Mouse (Mus musculus): ENCODE results near the gene Zmynd10. TPM values are rescaled to one million over a fixed set of nuclear protein-coding genes. Genes with fewer than 3 reads are reported as not detected.

Gene Zmynd10
- polyA plus RNA-seq, 1 experiment = 0.43 TPM

DNA sequence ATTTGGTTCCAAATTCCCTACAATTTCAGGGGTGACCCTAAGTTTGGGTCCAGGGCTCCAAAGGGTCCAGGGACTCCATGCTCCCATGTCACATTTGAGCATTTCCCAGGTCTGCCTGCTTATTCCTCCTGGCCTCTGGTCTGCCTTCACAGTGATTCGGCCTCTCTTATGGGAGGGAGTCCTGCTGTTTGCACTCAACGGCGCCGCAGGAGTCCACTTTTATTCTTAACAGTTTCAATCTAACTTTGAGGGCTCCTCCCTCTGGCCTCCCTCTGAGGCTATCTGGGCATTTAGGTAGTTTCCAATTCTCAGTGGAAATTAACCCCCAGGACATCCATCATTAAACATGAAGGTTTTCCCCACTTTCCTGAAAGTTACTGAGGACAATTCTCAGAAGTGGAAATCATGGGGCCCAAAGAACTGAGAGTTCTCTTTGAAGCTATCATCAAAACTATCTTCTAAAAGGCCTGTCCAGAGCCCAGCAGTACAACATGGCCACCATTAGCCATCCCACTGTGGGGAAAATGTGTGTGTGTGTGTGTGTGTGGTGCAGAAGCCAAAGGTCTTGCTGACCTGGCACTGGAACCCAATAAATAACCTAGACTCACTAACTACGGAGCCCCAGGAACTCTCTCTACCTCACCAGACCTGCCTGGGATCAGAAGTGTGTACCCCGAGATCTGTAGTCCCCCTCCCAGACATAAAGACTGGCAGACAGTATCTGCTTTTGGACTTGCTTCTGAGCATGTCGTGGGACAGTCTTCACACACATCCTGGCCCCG lies 47.4 kb downstream of the Zmynd10 start:
- Histone ChIP-seq H3K79me3 (ENCODE audit: low read depth) (peaks cover 8% of the 10 kb centered on the region), H3ac (ENCODE audit: control insufficient read depth, insufficient read length, low read depth) (no peak overlapping the region), H3K79me2 (ENCODE audit: control insufficient read depth, insufficient read depth) (peaks cover 16% of the 10 kb centered on the region), H3K4me3 (ENCODE audit: insufficient read depth, poor library complexity, severe bottlenecking) (no peak overlapping the region), H3K27me3 (ENCODE audit: control insufficient read depth, insufficient read depth, insufficient read length) (no peaks in the 10 kb centered on the region), H3K36me3 (ENCODE audit: control insufficient read depth, insufficient read depth) (peaks cover 30% of the 10 kb centered on the region)
- TF ChIP-seq MAX (IDR thresholded peaks at IDR 0.05) = no peak
- TF ChIP-seq CTCF (IDR thresholded peaks at IDR 0.05; ENCODE audit: control insufficient read depth, insufficient read depth, insufficient read length) = no peak
- no peak for TF ChIP-seq CEBPB (IDR thresholded peaks at IDR 0.05; ENCODE audit: low read depth)
- no peak for TF ChIP-seq MYOD1 (IDR thresholded peaks at IDR 0.05; ENCODE audit: control insufficient read depth, insufficient read length, low read depth)
- no peak for TF ChIP-seq USF1 (IDR thresholded peaks at IDR 0.05; ENCODE audit: low read depth)
- no peak for TF ChIP-seq MYOG (IDR thresholded peaks at IDR 0.05; ENCODE audit: control insufficient read depth, extremely low read depth, insufficient read length)
- no peak for TF ChIP-seq FOSL1 (IDR thresholded peaks at IDR 0.05; ENCODE audit: insufficient read depth, low read length, poor library complexity, severe bottlenecking)

DNA sequence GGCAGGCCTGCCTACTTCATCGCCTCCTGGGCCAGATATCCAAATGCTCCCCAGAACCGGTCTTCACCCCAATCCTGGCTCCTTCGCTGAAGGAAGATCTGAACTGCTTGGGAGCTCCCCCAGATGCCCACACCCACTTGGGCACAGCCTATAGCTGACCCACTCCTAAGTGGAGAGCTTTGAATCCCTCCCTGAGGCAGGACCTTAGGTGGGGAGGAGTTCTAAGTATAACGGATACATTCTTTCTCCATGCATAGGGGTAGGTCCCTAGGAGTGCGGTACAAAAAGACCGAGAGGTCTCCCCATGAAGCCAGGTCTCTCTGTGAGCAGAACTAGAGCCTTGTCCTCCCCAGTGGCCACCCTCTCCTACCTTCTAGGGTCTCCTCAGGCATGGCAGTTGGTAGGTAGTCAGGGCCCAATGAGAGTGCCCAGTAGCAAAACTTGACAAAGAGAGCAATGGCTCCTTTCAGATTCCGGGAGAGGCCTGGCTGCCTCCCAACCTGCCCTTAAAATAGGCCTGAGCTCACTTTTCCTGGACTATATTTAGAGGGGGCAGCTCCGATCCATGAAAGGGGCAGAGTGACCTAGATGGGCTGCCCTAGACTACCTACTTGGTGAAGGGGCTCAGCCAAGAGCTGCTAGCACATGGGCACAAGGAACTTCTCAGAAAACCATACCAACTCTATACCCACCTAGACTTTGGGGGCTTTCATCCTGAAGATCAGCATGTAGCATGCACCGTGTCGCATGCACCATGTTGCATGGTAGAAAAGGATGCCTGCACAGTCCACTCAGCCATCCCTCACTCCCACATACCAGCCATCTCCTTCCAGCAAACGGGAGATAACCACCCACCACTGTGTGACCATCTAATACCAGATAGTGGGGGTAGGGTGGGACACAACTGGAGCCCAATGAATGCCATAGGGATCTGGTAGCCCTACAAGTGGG lies 49.8 kb downstream of the Zmynd10 start:
- Histone ChIP-seq H3K36me3 (ENCODE audit: control insufficient read depth, insufficient read depth) (peaks cover 11% of the 10 kb centered on the region), H3K27me3 (ENCODE audit: control insufficient read depth, insufficient read depth, insufficient read length) (no peaks in the 10 kb centered on the region), H3K79me2 (ENCODE audit: control insufficient read depth, insufficient read depth) (no peaks in the 10 kb centered on the region), H3K79me3 (ENCODE audit: low read depth) (no peaks in the 10 kb centered on the region), H3K4me3 (ENCODE audit: insufficient read depth, poor library complexity, severe bottlenecking) (no peak overlapping the region), H3ac (ENCODE audit: control insufficient read depth, insufficient read length, low read depth) (no peak overlapping the region)
- no peak for TF ChIP-seq MYOD1 (IDR thresholded peaks at IDR 0.05; ENCODE audit: control insufficient read depth, insufficient read length, low read depth)
- no peak for TF ChIP-seq MAX (IDR thresholded peaks at IDR 0.05)
- no peak for TF ChIP-seq USF1 (IDR thresholded peaks at IDR 0.05; ENCODE audit: low read depth)

DNA sequence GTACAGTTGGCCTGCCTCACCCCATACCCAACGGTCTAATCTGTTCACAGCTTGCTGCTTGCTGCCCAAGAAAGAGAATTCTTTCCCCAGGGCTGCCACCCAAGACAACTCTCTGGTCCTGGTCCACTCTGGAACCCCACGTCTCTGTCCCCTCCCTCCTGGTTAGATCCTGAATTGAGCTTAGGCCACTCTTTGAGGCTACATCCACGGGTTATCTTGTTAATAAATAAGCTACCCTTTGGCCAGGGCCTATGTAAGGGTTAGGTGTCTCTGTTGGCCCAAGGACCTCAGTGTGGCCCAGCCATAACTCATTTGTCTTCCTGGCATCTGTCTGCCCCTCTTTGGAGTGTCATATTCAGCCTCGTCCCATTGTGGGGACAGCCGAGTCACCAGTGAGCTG lies 51.3 kb downstream of the Zmynd10 start:
- no peaks in the 10 kb centered on the region for H3K79me3 ChIP-seq (ENCODE audit: low read depth)
- no peaks in the 10 kb centered on the region for H3K79me2 ChIP-seq (ENCODE audit: control insufficient read depth, insufficient read depth)
- H3ac ChIP-seq (ENCODE audit: control insufficient read depth, insufficient read length, low read depth) = no peak overlapping the region
- no peaks in the 10 kb centered on the region for H3K27me3 ChIP-seq (ENCODE audit: control insufficient read depth, insufficient read depth, insufficient read length)
- TF ChIP-seq USF1 (IDR thresholded peaks at IDR 0.05; ENCODE audit: low read depth) = no peak
- peaks cover 2% of the 10 kb centered on the region for H3K36me3 ChIP-seq (ENCODE audit: control insufficient read depth, insufficient read depth)
- H3K4me3 ChIP-seq (ENCODE audit: insufficient read depth, poor library complexity, severe bottlenecking) = no peak overlapping the region

DNA sequence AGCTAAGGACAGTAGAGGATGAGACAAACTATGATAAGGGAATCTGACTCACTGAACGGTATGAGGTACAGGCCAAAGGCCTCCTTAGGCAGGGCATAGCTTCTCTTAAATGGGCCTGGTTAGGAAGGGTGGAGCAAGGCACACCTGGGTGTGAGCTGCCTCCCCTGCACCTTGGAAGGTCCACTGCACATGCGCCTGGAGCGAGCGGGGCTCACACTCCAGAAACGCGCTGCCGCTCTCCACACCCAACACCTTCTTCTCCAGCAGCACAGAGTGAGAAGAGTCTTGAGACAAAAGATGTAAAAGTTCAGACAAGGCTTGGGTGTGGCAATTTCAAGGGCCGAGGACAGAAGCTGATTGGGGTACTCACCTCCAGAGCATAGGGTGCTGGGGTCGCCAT lies 52.3 kb downstream of the Zmynd10 start:
- H3K4me3 ChIP-seq (ENCODE audit: insufficient read depth, poor library complexity, severe bottlenecking) = no peak overlapping the region

DNA sequence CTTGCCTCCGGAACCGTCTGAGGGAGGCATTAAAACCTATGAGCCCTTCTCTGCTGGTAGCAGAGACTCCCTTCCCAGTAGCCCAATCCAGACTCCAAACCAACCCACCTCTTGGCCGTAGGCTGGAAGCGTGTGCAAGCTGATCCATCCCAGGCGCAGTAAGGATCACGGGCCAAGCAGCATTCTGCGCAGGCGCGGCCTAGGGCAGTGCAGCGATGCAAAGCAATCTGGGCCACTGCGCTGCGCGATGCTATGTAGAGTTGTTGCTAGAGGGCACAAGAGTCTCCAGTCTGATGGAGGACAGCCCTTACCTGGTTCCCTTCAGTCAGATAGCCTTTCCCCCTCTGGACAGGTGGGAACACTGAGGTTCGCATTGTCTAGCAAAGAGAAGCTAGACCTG lies 52.7 kb downstream of the Zmynd10 start:
- H3K4me3 ChIP-seq (ENCODE audit: insufficient read depth, poor library complexity, severe bottlenecking) = no peak overlapping the region
- H3K36me3 ChIP-seq (ENCODE audit: control insufficient read depth, insufficient read depth) = no peaks in the 10 kb centered on the region
- no peaks in the 10 kb centered on the region for H3K79me2 ChIP-seq (ENCODE audit: control insufficient read depth, insufficient read depth)
- H3K27me3 ChIP-seq (ENCODE audit: control insufficient read depth, insufficient read depth, insufficient read length) = no peaks in the 10 kb centered on the region
- no peak overlapping the region for H3ac ChIP-seq (ENCODE audit: control insufficient read depth, insufficient read length, low read depth)
- TF ChIP-seq MAX (IDR thresholded peaks at IDR 0.05) = no peak
- TF ChIP-seq CTCF (IDR thresholded peaks at IDR 0.05; ENCODE audit: control insufficient read depth, insufficient read depth, insufficient read length) = no peak
- TF ChIP-seq CEBPB (IDR thresholded peaks at IDR 0.05; ENCODE audit: low read depth) = no peak
- no peak for TF ChIP-seq FOSL1 (IDR thresholded peaks at IDR 0.05; ENCODE audit: insufficient read depth, low read length, poor library complexity, severe bottlenecking)
- no peak for TF ChIP-seq MYOD1 (IDR thresholded peaks at IDR 0.05; ENCODE audit: control insufficient read depth, insufficient read length, low read depth)
- TF ChIP-seq MYOG (IDR thresholded peaks at IDR 0.05; ENCODE audit: control insufficient read depth, extremely low read depth, insufficient read length) = no peak
- no peak for TF ChIP-seq USF1 (IDR thresholded peaks at IDR 0.05; ENCODE audit: low read depth)
- H3K79me3 ChIP-seq (ENCODE audit: low read depth) = no peaks in the 10 kb centered on the region

More for the DNA sequence above, 52.3 kb downstream of the Zmynd10 start:
- TF ChIP-seq MYOG (IDR thresholded peaks at IDR 0.05; ENCODE audit: control insufficient read depth, extremely low read depth, insufficient read length) (no peak), USF1 (IDR thresholded peaks at IDR 0.05; ENCODE audit: low read depth) (no peak), CTCF (IDR thresholded peaks at IDR 0.05; ENCODE audit: control insufficient read depth, insufficient read depth, insufficient read length) (no peak), MYOD1 (IDR thresholded peaks at IDR 0.05; ENCODE audit: control insufficient read depth, insufficient read length, low read depth) (no peak), CEBPB (IDR thresholded peaks at IDR 0.05; ENCODE audit: low read depth) (no peak), MAX (IDR thresholded peaks at IDR 0.05) (no peak)
- H3K27me3 ChIP-seq (ENCODE audit: control insufficient read depth, insufficient read depth, insufficient read length) = no peaks in the 10 kb centered on the region
- H3K36me3 ChIP-seq (ENCODE audit: control insufficient read depth, insufficient read depth) = no peaks in the 10 kb centered on the region
- no peak overlapping the region for H3ac ChIP-seq (ENCODE audit: control insufficient read depth, insufficient read length, low read depth)
- H3K79me2 ChIP-seq (ENCODE audit: control insufficient read depth, insufficient read depth) = no peaks in the 10 kb centered on the region
- H3K79me3 ChIP-seq (ENCODE audit: low read depth) = no peaks in the 10 kb centered on the region

Measured in C2C12 (cell line).